In genomic region chr6:40434697-40435096, GRCm38 (mm10) we compare ENCODE assay signal across 8 mouse cellular contexts. TPM values are rescaled to one million over a fixed set of nuclear protein-coding genes. Genes with fewer than 3 reads are reported as not detected.
DNase-seq lines count a peak whose midpoint lies in the region; ATAC-seq and TF ChIP-seq lines count a peak whose summit lies in the region.

No protein-coding gene starts in this region.

- H3K4me1 ChIP-seq in kidney, adult 2 months (ENCODE audit: control insufficient read depth, insufficient read depth, low read length) = no peaks in the 10 kb centered on the region
- no peaks in the 10 kb centered on the region for H3K4me1 ChIP-seq in brown adipose tissue, adult 24 weeks (ENCODE audit: control insufficient read depth, insufficient read depth, insufficient read length, low read length)
- peaks cover 17% of the 10 kb centered on the region for H3K4me1 ChIP-seq in hindbrain, embryonic 12.5 days
- H3K4me1 ChIP-seq in midbrain, embryonic 13.5 days (replicated peaks) = peaks cover 39% of the 10 kb centered on the region

- no peak overlapping the region for H3K27ac ChIP-seq in kidney, adult 2 months (ENCODE audit: insufficient read depth, low read depth, low read length)
- H3K27ac ChIP-seq in brown adipose tissue, adult 24 weeks (replicated peaks; ENCODE audit: low read depth, low read length) = no peak overlapping the region
- H3K27ac ChIP-seq in hindbrain, embryonic 12.5 days = peak overlapping the region; percentile 86; the same call in 1 of the 2 replicates
- H3K27ac ChIP-seq in midbrain, embryonic 13.5 days = peak overlapping the region; percentile 91; the same call in 1 of the 2 replicates

- DNase-seq in kidney, adult 2 months = no peak
- no peak for DNase-seq in kidney, adult 8-10 months
- no peak for DNase-seq in natural killer cell, adult 2 months (ENCODE audit: low spot score in 2 of 2)
- no peak for DNase-seq in left cerebral cortex, postnatal 25 days (ENCODE audit: low spot score in 2 of 2)
- DNase-seq in ovary, postnatal 36 days (ENCODE audit: low spot score) = no peak

- no peak for TF ChIP-seq CTCF in kidney, adult 2 months (conservative IDR thresholded peaks at IDR 0.05; ENCODE audit: insufficient read depth, insufficient read length, low read depth, low read length)

- H3K36me3 ChIP-seq in kidney, adult 2 months (ENCODE audit: control insufficient read depth, insufficient read depth, low read length) = no peaks in the 10 kb centered on the region
- H3K36me3 ChIP-seq in hindbrain, embryonic 12.5 days = no peaks in the 10 kb centered on the region
- H3K36me3 ChIP-seq in midbrain, embryonic 13.5 days = no peaks in the 10 kb centered on the region

- ATAC-seq in hindbrain, embryonic 12.5 days (ENCODE audit: low FRiP score) = no peak
- no peak for ATAC-seq in midbrain, embryonic 13.5 days

- 28% methylated on average over 7 of the region's 7 CpGs for WGBS in kidney, adult 2 months
- WGBS in hindbrain, embryonic 12.5 days = 4% methylated on average over 7 of the region's 7 CpGs
- WGBS in midbrain, embryonic 13.5 days = 8% methylated on average over 7 of the region's 7 CpGs

- H3K4me2 ChIP-seq in hindbrain, embryonic 12.5 days (replicated peaks) = peak overlapping the region; percentile 81
- peak overlapping the region; percentile 83 for H3K4me2 ChIP-seq in midbrain, embryonic 13.5 days (replicated peaks)

- H3K9ac ChIP-seq in hindbrain, embryonic 12.5 days = peak overlapping the region; percentile 86
- H3K9ac ChIP-seq in midbrain, embryonic 13.5 days (replicated peaks) = peak overlapping the region; percentile 91

- no peak for TF ChIP-seq POLR2A in kidney, adult 2 months (IDR thresholded peaks at IDR 0.05; ENCODE audit: low read depth, low read length)

- peak overlapping the region; percentile 98; the same call in 1 of the 2 replicates for H3K4me3 ChIP-seq in kidney, adult 2 months (ENCODE audit: insufficient read depth, low read depth, low read length)
- H3K4me3 ChIP-seq in brown adipose tissue, adult 24 weeks (ENCODE audit: insufficient read depth, low read depth, low read length) = peak overlapping the region; percentile 99
- H3K4me3 ChIP-seq in hindbrain, embryonic 12.5 days = peak overlapping the region; percentile 86
- H3K4me3 ChIP-seq in midbrain, embryonic 13.5 days (replicated peaks) = peak overlapping the region; percentile 79

- no peaks in the 10 kb centered on the region for H3K27me3 ChIP-seq in kidney, adult 2 months (replicated peaks; ENCODE audit: control insufficient read depth, insufficient read depth, low read length)
- peaks cover 7% of the 10 kb centered on the region; the same call in 1 of the 2 replicates for H3K27me3 ChIP-seq in hindbrain, embryonic 12.5 days
- H3K27me3 ChIP-seq in midbrain, embryonic 13.5 days = peaks cover 12% of the 10 kb centered on the region

- intact Hi-C loops in left cerebral cortex, postnatal 25 days (cut with DNase I) = no loop called here

- H3K9me3 ChIP-seq in hindbrain, embryonic 12.5 days (replicated peaks) = no peaks in the 10 kb centered on the region
- no peaks in the 10 kb centered on the region for H3K9me3 ChIP-seq in midbrain, embryonic 13.5 days

RNA-seq across cellular contexts. Expression of gene E330009J07Rik, which starts 1.2 kb away (rescaled TPM):
- polyA plus RNA-seq in kidney, adult 2 months (2012; rRNA removed) = 4.9 and 6.2 TPM in 2 replicates
- polyA plus RNA-seq in brown adipose tissue, adult 24 weeks (2012; ENCODE audit: insufficient read depth, insufficient read length, missing spikeins) = 2.8 and 3.7 TPM in 2 replicates
- polyA plus RNA-seq in hindbrain, embryonic 12.5 days (2016; fragmentation: Nextera tagmentation; extraction: Ambion mirVana) = 18.7 and 19.9 TPM in 2 replicates
- polyA plus RNA-seq in midbrain, embryonic 13.5 days (2015; fragmentation: Nextera tagmentation; extraction: Ambion mirVana) = 14.2 and 14.3 TPM in 2 replicates
- 10 to 100 TPM; 57.4 to 58.1 TPM for total RNA-seq in left cerebral cortex, postnatal 25 days (2021)

RNA-seq across cellular contexts. Expression of gene Wee2, which starts 4.2 kb away (rescaled TPM):
- not detected in 2 replicates for polyA plus RNA-seq in kidney, adult 2 months (2012; rRNA removed)
- not detected in 2 replicates for polyA plus RNA-seq in brown adipose tissue, adult 24 weeks (2012; ENCODE audit: insufficient read depth, insufficient read length, missing spikeins)
- 0.29 TPM in 1 of 2 replicates, not detected in the other for polyA plus RNA-seq in hindbrain, embryonic 12.5 days (2016; fragmentation: Nextera tagmentation; extraction: Ambion mirVana)
- polyA plus RNA-seq in midbrain, embryonic 13.5 days (2015; fragmentation: Nextera tagmentation; extraction: Ambion mirVana) = 0.13 and 0.15 TPM in 2 replicates
- not detected for total RNA-seq in left cerebral cortex, postnatal 25 days (2021)

RNA-seq across cellular contexts. Expression of gene Ssbp1, which starts 36.5 kb away (rescaled TPM):
- 9.6 and 13.5 TPM in 2 replicates for polyA plus RNA-seq in kidney, adult 2 months (2012; rRNA removed)
- 76.8 and 95.7 TPM in 2 replicates for polyA plus RNA-seq in brown adipose tissue, adult 24 weeks (2012; ENCODE audit: insufficient read depth, insufficient read length, missing spikeins)
- 150 and 156 TPM in 2 replicates for polyA plus RNA-seq in hindbrain, embryonic 12.5 days (2016; fragmentation: Nextera tagmentation; extraction: Ambion mirVana)
- 152 and 165 TPM in 2 replicates for polyA plus RNA-seq in midbrain, embryonic 13.5 days (2015; fragmentation: Nextera tagmentation; extraction: Ambion mirVana)
- 10 to 100 TPM; 31.0 to 33.4 TPM for total RNA-seq in left cerebral cortex, postnatal 25 days (2021)

RNA-seq across cellular contexts. Expression of gene Tas2r137, which starts 56.3 kb away (rescaled TPM):
- not detected in 2 replicates for polyA plus RNA-seq in kidney, adult 2 months (2012; rRNA removed)
- not detected in 2 replicates for polyA plus RNA-seq in brown adipose tissue, adult 24 weeks (2012; ENCODE audit: insufficient read depth, insufficient read length, missing spikeins)
- polyA plus RNA-seq in hindbrain, embryonic 12.5 days (2016; fragmentation: Nextera tagmentation; extraction: Ambion mirVana) = not detected in 2 replicates
- polyA plus RNA-seq in midbrain, embryonic 13.5 days (2015; fragmentation: Nextera tagmentation; extraction: Ambion mirVana) = 0.15 TPM in 1 of 2 replicates, not detected in the other
- total RNA-seq in left cerebral cortex, postnatal 25 days (2021) = under 1 TPM in 1 of 2 experiments, not detected in 1; 0.34 TPM

RNA-seq across cellular contexts. Expression of gene Tas2r108, which starts 58.6 kb away (rescaled TPM):
- 0.12 TPM in 1 of 2 replicates, not detected in the other for polyA plus RNA-seq in kidney, adult 2 months (2012; rRNA removed)
- not detected in 2 replicates for polyA plus RNA-seq in brown adipose tissue, adult 24 weeks (2012; ENCODE audit: insufficient read depth, insufficient read length, missing spikeins)
- polyA plus RNA-seq in hindbrain, embryonic 12.5 days (2016; fragmentation: Nextera tagmentation; extraction: Ambion mirVana) = not detected in 2 replicates
- polyA plus RNA-seq in midbrain, embryonic 13.5 days (2015; fragmentation: Nextera tagmentation; extraction: Ambion mirVana) = not detected in 2 replicates
- total RNA-seq in left cerebral cortex, postnatal 25 days (2021) = under 1 TPM in 1 of 2 experiments, not detected in 1; 0.37 TPM

Comparison
In these comparisons a context has a peak if more than half of its experiments do, and no peak if none do; other contexts are left out.
1. H3K27ac ChIP-seq: peak in hindbrain, embryonic 12.5 days (single experiment) and midbrain, embryonic 13.5 days (single experiment); none in kidney, adult 2 months (single experiment) and brown adipose tissue, adult 24 weeks (single experiment).
2. Peak in every context shown above with its lines, with median percentiles within 50 percentile points of each other: H3K4me3 ChIP-seq.